Mouse (Mus musculus): Measurements from ENCODE around the gene Jmjd1c.

- TF ChIP-seq CTCF (IDR thresholded peaks at IDR 0.05): no peak
- no peak for TF ChIP-seq POLR2A (IDR thresholded peaks at IDR 0.05; ENCODE audit: insufficient read depth, low read depth, low read length)
- no peak for TF ChIP-seq EP300 (IDR thresholded peaks at IDR 0.05; ENCODE audit: insufficient read depth, low read depth, low read length)
Measured at GRCm38 (mm10) chr10:67082531-67082930, 13.4 kb upstream of the Jmjd1c start.

All from heart, adult 2 months (tissue).